Mouse (Mus musculus): Measurements from ENCODE around the gene Lifr.

- no peak for TF ChIP-seq POLR2A (IDR thresholded peaks at IDR 0.05; ENCODE audit: insufficient read length, low read depth)
- TF ChIP-seq USF1 (IDR thresholded peaks at IDR 0.05; ENCODE audit: low read depth) = no peak
- TF ChIP-seq POLR2AphosphoS2 (IDR thresholded peaks at IDR 0.05; ENCODE audit: insufficient read length, low read depth) = no peak
- no peak for TF ChIP-seq MAX (IDR thresholded peaks at IDR 0.05; ENCODE audit: low read depth)
- no peak for TF ChIP-seq TCF12 (IDR thresholded peaks at IDR 0.05; ENCODE audit: insufficient read depth, poor library complexity, severe bottlenecking)
Measured at GRCm38 (mm10) chr15:7119930-7120512, 29.6 kb downstream of the Lifr start.

Measured in myocyte (in vitro differentiated cells).